Mouse (Mus musculus): ENCODE measurements around the gene Cntnap5b.

GRCm38 (mm10) chr1:100386252-100386651 lies 613.7 kb downstream of the Cntnap5b start:
- TF ChIP-seq POLR2A (IDR thresholded peaks at IDR 0.05; ENCODE audit: borderline replicate concordance, low read depth, low read length) = no peak
- no peak for TF ChIP-seq CTCF (IDR thresholded peaks at IDR 0.05; ENCODE audit: low read depth, low read length)
